Mouse (Mus musculus): Measurements from ENCODE around the gene Avpr1b. TPM values are rescaled to one million over a fixed set of nuclear protein-coding genes. Genes with fewer than 3 reads are reported as not detected.
"Not testable (repeated sequence)": the region's sequence is repeated elsewhere in the genome, so short reads cannot be mapped to it uniquely, and the experiment has no call there.

Gene Avpr1b
- total RNA-seq (2021), result not detected
- long read RNA-seq, experiment 1, result 0 reads
- long read RNA-seq, experiment 2, result 0 reads

DNA sequence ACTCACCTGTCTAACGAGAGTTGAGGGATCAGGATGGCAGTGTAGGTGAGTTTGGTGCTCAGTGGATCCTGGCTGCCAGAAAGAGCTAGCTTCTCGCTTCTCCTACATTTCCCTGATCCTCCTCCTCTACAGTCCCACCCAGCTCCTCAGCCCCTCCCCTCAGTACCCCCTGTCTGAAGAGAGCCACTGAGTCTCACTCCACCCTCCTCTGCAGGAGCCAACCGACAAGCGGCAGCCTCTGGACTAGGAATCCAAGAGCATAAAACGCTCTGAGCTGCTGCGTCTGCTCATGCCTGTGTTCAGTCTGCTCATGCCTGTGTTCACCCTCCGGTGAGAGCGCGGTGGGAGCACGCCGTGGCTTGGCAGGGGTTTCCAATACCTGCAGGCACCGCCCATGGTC is at the start of gene Avpr1b:
Avpr1b (plus strand) TSS at position 335 of the 400 bp plus-strand sequence.
- no peak for DNase-seq (ENCODE audit: low spot score in 2 of 2)

- DNase-seq (ENCODE audit: low spot score in 2 of 2), result no peak
Measured at GRCm38 (mm10) chr1:131551956-131552355, 47.1 kb upstream of the Avpr1b start.

DNA sequence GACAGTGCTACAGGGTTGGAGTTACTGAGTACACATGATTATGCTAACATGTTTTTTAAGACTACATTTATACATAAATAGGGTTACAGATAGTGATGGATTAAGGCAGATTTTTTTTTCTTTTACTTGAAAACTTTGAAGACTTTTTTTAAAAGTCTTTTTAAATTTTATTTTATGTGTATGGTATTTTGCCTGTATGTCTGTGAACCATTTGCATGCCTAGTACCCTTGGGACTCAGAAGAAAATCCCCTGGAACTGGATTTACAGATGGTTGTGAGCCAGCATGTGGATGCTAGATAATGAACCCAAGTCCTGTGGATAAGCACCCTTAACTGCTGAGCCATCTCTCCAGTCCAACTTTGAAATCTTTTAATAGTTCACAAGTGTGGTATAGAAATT is 45.6 kb upstream of the Avpr1b start:
- DNase-seq (ENCODE audit: low spot score in 2 of 2), result no peak

- DNase-seq (ENCODE audit: low spot score in 2 of 2), result peak; percentile 80 to 81
Measured at GRCm38 (mm10) chr1:131555042-131555812, 43.8 kb upstream of the Avpr1b start.

- DNase-seq (ENCODE audit: low spot score in 2 of 2), result no peak
Measured at GRCm38 (mm10) chr1:131560500-131560899, 38.5 kb upstream of the Avpr1b start.

DNA sequence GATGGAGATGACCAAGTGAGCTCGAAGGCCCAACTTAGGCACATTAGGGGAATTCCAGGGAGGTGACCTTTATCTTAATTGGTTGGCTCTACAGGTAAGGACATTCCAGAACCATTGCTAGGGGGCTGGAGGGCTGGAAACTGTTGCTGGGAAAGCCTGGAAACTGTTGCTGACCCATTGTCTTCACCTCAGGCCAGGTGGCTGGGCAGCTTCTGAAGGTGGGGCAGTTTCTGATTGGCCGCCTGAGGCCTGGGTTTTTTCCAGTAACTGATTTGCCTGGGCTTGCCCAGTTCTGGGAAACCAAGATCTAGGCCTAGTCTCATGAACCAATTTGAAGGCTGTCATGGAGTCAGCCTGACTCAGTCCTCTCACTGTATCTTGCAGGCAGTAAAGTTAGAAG is 37.0 kb upstream of the Avpr1b start:
- DNase-seq (ENCODE audit: low spot score in 2 of 2), result no peak

DNA sequence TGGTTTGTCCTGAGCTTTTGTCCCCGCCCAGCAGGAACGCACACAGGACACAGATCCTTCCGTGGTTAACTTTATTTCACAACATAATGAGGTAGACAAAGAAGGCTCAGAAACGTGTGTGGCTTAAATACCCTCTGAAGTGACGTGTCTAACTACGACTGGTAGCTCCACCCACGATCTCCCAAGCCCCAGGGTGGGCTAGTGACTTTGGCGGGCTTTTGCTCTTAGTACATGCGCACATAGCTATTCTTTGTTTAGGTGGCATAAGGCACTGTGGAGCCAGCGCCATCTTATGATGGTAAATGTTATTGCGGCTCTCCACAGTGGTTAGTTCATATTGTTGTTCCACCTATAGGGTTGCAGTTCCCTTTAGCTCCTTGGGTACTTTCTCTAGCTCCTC is 33.0 kb upstream of the Avpr1b start:
- DNase-seq (ENCODE audit: low spot score in 2 of 2), result not testable (repeated sequence)

GRCm38 (mm10) chr1:131569721-131570120 is 29.3 kb upstream of the Avpr1b start:
- no peak for DNase-seq (ENCODE audit: low spot score in 2 of 2)

- DNase-seq (ENCODE audit: low spot score in 2 of 2), result no peak
Measured at GRCm38 (mm10) chr1:131570391-131570790, 28.6 kb upstream of the Avpr1b start.

DNA sequence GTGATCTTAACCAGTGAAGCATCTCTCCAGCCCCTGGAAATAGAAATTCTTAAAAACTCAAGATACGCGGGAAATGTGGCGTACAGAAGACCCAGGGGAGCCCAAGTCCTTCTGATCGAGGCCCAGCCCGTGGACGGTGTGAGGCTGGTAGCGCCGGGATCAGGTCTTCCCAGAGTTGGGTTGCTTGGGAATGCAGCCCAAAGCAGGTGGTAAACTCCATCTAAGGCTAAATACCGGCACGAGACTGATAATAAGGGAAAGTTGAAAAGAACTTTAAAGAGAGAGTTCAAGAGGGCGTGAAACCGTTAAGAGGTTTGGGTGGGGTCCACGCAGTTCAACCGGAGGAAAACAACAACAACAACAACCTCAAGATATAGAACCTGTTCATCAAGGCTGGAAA is 25.3 kb upstream of the Avpr1b start:
- DNase-seq (ENCODE audit: low spot score in 2 of 2), result no peak

DNA sequence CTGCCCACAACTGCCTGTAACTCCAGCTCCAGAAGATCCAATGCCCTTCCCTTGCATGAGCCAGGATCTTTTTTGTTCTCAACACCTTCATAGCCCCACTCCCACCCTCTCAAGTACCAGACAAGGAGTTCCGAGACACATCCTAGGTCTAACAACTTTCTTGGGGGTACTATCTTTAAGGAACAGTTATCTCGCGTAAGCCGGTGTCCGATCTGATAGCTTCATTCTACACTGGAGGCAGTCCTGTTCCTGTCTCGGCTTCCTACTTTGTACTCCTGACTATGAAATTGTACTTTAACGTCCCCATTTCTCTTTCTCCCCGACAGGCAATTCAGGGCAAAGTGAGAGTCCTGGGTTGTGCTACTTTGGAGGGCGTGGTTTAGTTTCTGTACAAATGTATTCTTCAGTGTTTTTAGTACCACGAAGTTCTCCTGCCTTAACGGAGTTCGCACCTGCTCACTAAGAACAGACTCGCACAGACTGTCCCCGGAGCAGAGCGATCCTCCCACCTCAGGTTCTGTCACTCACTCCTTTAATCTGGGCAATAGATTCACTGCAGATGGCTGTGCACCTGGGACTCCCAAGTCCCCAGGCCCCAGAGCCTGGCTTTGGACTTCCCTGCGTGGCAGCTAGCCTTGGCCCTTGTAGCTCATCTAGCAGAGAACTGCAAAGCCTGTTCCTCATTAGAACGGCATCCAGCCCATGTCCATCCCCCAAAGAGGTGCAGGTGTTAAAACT is 19.9 kb upstream of the Avpr1b start:
- no peak for DNase-seq (ENCODE audit: low spot score in 2 of 2)

- no peak for DNase-seq (ENCODE audit: low spot score in 2 of 2)
Measured at GRCm38 (mm10) chr1:131580389-131580788, 18.6 kb upstream of the Avpr1b start.

GRCm38 (mm10) chr1:131583598-131583997 is 15.4 kb upstream of the Avpr1b start:
- no peak for DNase-seq (ENCODE audit: low spot score in 2 of 2)

DNA sequence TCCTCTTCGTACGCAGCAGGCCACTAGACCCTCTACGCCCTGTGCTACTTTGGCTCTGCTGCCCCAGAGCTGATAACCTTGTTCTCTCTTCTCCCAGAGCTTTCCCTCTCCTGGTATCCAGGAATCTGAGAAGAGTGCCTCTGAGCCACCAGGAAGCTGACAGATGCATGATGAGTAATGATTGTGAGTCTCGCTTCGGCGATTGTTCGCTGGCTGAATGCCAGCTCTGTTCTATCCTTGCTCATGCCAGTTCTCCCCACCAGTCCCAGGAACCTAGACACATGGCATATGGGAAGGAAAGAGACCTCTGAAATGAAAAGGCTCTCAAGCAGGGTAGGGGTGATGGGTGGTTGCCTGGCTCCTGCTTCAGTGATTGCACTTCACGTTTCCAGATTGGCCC is 12.2 kb upstream of the Avpr1b start:
- DNase-seq (ENCODE audit: low spot score in 2 of 2), result peak; percentile 17 to 40

- no peak for DNase-seq (ENCODE audit: low spot score in 2 of 2)
Measured at GRCm38 (mm10) chr1:131600314-131600713, 1.3 kb downstream of the Avpr1b start.

- no peak for DNase-seq (ENCODE audit: low spot score in 2 of 2)
Measured at GRCm38 (mm10) chr1:131606719-131607118, 7.7 kb downstream of the Avpr1b start.

DNA sequence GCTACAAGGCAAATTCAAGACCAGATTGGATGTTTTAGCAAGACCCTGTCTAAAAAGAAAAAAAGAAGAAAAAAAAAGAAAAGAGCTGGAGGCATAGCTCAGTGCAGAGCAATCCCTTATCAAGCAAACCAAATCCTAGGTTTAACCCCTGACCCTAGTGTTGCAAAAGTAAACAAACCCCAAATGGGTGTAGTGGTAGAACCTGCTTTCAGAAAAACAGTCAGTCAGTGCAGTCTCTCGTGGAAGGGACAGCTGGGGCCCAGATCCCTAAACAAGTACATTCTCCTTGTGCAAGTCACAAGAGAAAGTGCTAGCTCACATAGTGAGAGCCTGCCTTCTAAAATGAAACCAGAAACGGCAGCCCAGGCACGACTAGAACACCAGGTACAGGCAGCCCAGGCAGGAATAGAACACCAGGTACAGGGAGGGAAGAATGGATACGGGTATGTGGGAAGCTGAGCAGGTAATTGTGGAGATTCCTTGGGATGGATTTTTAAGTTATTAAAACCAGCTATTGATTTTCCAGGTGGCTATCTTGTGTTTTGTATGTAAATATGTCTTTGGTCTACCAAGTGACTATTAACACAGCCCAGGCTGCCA is 13.6 kb downstream of the Avpr1b start:
- DNase-seq (ENCODE audit: low spot score in 2 of 2), result peak in 1 of 2 experiments; percentile 20

DNA sequence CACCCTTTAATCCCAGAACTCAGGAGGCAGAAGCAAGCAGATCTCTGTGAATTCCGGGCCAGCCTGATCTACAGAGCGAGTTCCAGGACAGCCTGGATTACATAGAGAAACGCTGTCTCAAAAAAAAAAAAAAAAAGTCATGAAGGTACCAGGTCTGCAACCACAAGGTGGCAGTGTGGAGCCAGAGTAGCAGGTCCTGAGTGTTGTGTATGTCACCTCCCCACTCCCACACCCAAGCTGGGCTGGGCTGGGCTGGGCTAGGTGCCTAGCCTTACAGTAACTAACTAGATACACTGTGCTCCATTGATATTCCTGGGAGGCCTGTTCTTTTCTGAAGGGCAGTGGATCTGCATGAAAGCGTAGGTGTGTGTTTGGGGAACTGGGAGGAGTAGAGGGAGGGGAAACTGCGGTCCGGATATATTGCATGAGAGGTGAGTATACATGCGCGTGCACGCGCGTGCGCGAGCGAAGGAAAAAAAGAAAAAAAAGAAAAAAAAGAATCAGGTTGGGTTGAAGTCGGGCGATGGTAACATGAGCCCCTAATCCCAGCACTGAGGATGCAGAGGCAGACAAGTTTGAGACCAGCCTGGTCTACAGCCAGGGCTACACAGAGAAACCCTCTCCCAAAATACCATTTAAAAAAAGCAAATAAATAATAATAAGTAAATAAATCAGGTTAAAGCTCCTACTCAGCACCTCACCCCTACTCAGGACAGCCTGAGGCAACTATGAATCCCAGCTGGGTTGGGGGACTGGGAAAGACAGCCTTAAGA is 14.5 kb downstream of the Avpr1b start:
- DNase-seq (ENCODE audit: low spot score in 2 of 2), result peak; percentile 62 to 72

DNA sequence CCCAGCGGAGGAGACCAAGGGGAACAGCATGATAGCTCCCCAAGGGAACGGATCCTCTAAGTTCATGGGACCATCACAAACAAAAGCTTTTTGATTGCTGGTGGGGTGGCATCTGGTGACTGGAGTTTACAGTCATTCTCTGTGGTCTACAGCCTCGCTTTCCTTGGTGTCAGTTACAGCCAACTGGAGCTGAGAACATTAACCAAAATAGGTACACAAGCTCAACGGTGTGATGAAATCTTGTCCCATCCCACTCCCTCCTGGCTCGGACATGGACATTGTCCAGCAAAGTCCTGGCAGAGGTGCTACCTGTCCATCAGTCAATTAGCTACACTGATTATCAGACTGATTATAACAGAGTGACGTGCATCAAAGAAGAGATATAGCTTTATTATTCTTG is 15.6 kb downstream of the Avpr1b start:
- no peak for DNase-seq (ENCODE audit: low spot score in 2 of 2)

GRCm38 (mm10) chr1:131616131-131616530 is 17.1 kb downstream of the Avpr1b start:
- DNase-seq (ENCODE audit: low spot score in 2 of 2), result no peak

DNA sequence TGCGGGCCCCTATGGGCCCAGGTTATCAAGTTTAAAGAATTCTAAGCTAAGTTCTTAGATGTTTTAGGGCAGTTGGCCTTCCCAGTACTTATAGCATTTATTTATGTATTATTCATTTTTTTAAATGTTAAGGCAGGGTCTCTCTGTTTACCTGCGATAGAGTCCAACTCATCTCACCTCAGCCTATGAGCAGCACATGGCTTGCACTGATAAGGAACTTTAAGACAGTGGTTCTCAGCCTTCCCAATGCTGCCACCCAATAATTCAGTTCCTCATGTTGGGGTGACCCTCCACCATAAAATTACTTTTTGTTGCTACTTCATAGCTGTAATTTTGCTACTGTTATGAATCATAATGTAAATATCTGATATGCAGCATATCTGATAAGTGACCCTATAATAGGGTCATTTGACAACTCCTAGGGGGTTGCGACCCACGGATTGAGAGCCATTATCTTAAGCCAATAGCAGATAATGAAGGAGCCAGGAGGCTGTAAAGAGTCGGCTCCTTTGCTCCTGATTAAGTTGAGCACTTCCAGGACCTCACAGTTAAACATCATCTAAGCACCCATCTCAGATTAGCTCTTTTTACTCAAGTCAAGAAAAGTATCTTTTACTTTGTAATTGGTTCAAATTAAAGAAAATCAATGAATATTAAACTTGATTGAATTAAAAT is 17.6 kb downstream of the Avpr1b start:
- DNase-seq (ENCODE audit: low spot score in 2 of 2), result no peak
